13 mouse cellular contexts compared by ENCODE assay signal in the genomic region with DNA sequence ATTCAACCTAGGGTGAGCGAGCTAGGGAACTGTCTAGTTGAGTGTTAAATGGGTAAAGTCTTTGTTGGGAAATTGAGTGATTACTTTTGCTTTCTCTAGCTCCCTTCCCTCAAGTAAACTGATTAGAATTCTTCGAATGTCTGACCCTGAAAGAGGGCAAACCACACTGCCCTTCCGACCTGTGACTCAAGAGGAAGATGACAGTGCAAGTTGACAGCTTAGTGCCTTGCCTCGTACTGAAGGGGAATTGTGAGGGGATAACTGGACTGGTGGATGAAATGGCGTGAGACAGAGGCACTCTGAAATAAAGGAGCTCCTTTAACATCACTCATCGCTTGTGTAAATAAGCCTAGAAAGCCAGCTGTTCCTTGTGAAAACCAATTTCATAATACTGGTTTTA. TPM values are rescaled to one million over a fixed set of nuclear protein-coding genes. Genes with fewer than 3 reads are reported as not detected.
DNase-seq lines count a peak whose midpoint lies in the region; ATAC-seq lines count a peak whose summit lies in the region.
"Had no signal": no experiment of that assay in that cellular context is flagged by ENCODE, and none has a peak within 500 bp of the region (broad histone marks: within the 10 kb centered on the region; RNA-seq: fewer than 3 reads in every experiment).

No protein-coding gene starts in this region.

- ATAC-seq in megakaryocyte, adult 5-6 weeks (ENCODE audit: poor library complexity, severe bottlenecking): peak; percentile 77
- ATAC-seq: intestine, embryonic 16.5 days had no signal

- peak; percentile 43 to 56 for DNase-seq in adrenal gland, postnatal 36 days
- no peak for DNase-seq in adrenal gland, postnatal 14 days
- DNase-seq in Muller cell, postnatal 12 days (ENCODE audit: inconsistent ontology term): peak; percentile 87
- peak; percentile 21 to 31 for DNase-seq in kidney, postnatal 4 days
- no peak for DNase-seq in layer of hippocampus, adult 11-12 months (ENCODE audit: low spot score)
- no peak for DNase-seq in urinary bladder, postnatal 4 days (ENCODE audit: low spot score in 2 of 2)
- DNase-seq in thymus, postnatal 10 days (ENCODE audit: low spot score in 2 of 2): no peak
- DNase-seq: cerebellum, adult 9-11 months; heart, adult 11 months; layer of hippocampus, postnatal 36 days; thymus, adult 2 months had no signal

RNA-seq across cellular contexts. Expression of a gene that starts 52.0 kb away (rescaled TPM):
- 10 to 100 TPM; 38.0 to 42.5 TPM for total RNA-seq in adrenal gland, postnatal 36 days (2021)
- total RNA-seq in adrenal gland, postnatal 14 days (2021): 43.1 and 59.6 TPM in 2 replicates
- total RNA-seq in megakaryocyte, adult 5-6 weeks (2015): 98.3 and 127 TPM in 2 replicates
- 129 and 153 TPM in 2 replicates for total RNA-seq in megakaryocyte, adult 5-6 weeks (2017)

RNA-seq across cellular contexts. Expression of a gene that starts 52.1 kb away (rescaled TPM):
- 1 to 10 TPM; 2.5 to 2.7 TPM for total RNA-seq in adrenal gland, postnatal 36 days (2021)
- total RNA-seq in adrenal gland, postnatal 14 days (2021): 4.1 and 4.9 TPM in 2 replicates
- 24.2 and 32.6 TPM in 2 replicates for total RNA-seq in megakaryocyte, adult 5-6 weeks (2015)
- total RNA-seq in megakaryocyte, adult 5-6 weeks (2017): 24.4 and 25.6 TPM in 2 replicates

Comparison
In these comparisons a context has a peak if more than half of its experiments do, and no peak if none do; other contexts are left out.
1. DNase-seq: peak in adrenal gland, postnatal 36 days (2 of 2), Muller cell, postnatal 12 days (single experiment) and kidney, postnatal 4 days (2 of 2); none in adrenal gland, postnatal 14 days (single experiment), layer of hippocampus, adult 11-12 months (single experiment), urinary bladder, postnatal 4 days (0 of 2) and thymus, postnatal 10 days (0 of 2).